Mouse (Mus musculus): Measurements from ENCODE around the gene Cpne5.
"Not testable (repeated sequence)": the region's sequence is repeated elsewhere in the genome, so short reads cannot be mapped to it uniquely, and the experiment has no call there.

Gene Cpne5

GRCm38 (mm10) chr17:29237772-29238420 is at the start of gene Cpne5:
Gene Cpne5 (minus strand): TSS chr17:29238167.
- DNase-seq (ENCODE audit: low spot score in 2 of 2) = no peak

- no peak for DNase-seq (ENCODE audit: low spot score in 2 of 2)
These were observed 44.4 kb upstream of the Cpne5 start for GRCm38 (mm10) chr17:29282216-29282952.

GRCm38 (mm10) chr17:29281541-29281940 is 43.6 kb upstream of the Cpne5 start:
- no peak for DNase-seq (ENCODE audit: low spot score in 2 of 2)

GRCm38 (mm10) chr17:29280422-29280821 is 42.5 kb upstream of the Cpne5 start:
- DNase-seq (ENCODE audit: low spot score in 2 of 2) = no peak

GRCm38 (mm10) chr17:29273889-29274288 is 35.9 kb upstream of the Cpne5 start:
- no peak for DNase-seq (ENCODE audit: low spot score in 2 of 2)

GRCm38 (mm10) chr17:29273156-29273555 is 35.2 kb upstream of the Cpne5 start:
- no peak for DNase-seq (ENCODE audit: low spot score in 2 of 2)

GRCm38 (mm10) chr17:29270148-29270698 is 32.3 kb upstream of the Cpne5 start:
- DNase-seq (ENCODE audit: low spot score in 2 of 2) = no peak

- DNase-seq (ENCODE audit: low spot score in 2 of 2) = no peak
These were observed 31.4 kb upstream of the Cpne5 start for GRCm38 (mm10) chr17:29269349-29269706.

- peak; percentile 96 to 98 for DNase-seq (ENCODE audit: low spot score in 2 of 2)
These were observed 30.8 kb upstream of the Cpne5 start, which contains the start of gene BC004004 for GRCm38 (mm10) chr17:29268682-29269348. Gene BC004004 (plus strand): TSS chr17:29268788.

- no peak for DNase-seq (ENCODE audit: low spot score in 2 of 2)
These were observed 30.1 kb upstream of the Cpne5 start for GRCm38 (mm10) chr17:29267931-29268681.

GRCm38 (mm10) chr17:29267040-29267439 is 29.1 kb upstream of the Cpne5 start:
- not testable (repeated sequence) for DNase-seq (ENCODE audit: low spot score in 2 of 2)

- no peak for DNase-seq (ENCODE audit: low spot score in 2 of 2)
These were observed 26.8 kb upstream of the Cpne5 start for GRCm38 (mm10) chr17:29264760-29265159.

- DNase-seq (ENCODE audit: low spot score in 2 of 2) = peak; percentile 77 to 90
These were observed 26.1 kb upstream of the Cpne5 start, which contains the start of gene Ppil1 for GRCm38 (mm10) chr17:29263840-29264633. Gene Ppil1 (minus strand): TSS chr17:29264186.

- DNase-seq (ENCODE audit: low spot score in 2 of 2) = no peak
These were observed 25.4 kb upstream of the Cpne5 start for GRCm38 (mm10) chr17:29263417-29263816.

- no peak for DNase-seq (ENCODE audit: low spot score in 2 of 2)
These were observed 24.3 kb upstream of the Cpne5 start for GRCm38 (mm10) chr17:29262259-29262649.

GRCm38 (mm10) chr17:29261603-29262258 is 23.8 kb upstream of the Cpne5 start:
- DNase-seq (ENCODE audit: low spot score in 2 of 2) = no peak

GRCm38 (mm10) chr17:29260501-29260900 is 22.5 kb upstream of the Cpne5 start:
- DNase-seq (ENCODE audit: low spot score in 2 of 2) = no peak

GRCm38 (mm10) chr17:29259489-29259888 is 21.5 kb upstream of the Cpne5 start:
- DNase-seq (ENCODE audit: low spot score in 2 of 2) = peak; percentile 82 to 94

GRCm38 (mm10) chr17:29258921-29259320 is 21.0 kb upstream of the Cpne5 start:
- no peak for DNase-seq (ENCODE audit: low spot score in 2 of 2)

- no peak for DNase-seq (ENCODE audit: low spot score in 2 of 2)
These were observed 20.1 kb upstream of the Cpne5 start for GRCm38 (mm10) chr17:29258025-29258558.

Data from spleen, postnatal 4 days (tissue).